Mouse (Mus musculus) erythroblast, embryonic 14.5 days (primary cell): ENCODE data around the gene Slc43a2. TPM values are rescaled to one million over a fixed set of nuclear protein-coding genes. Genes with fewer than 3 reads are reported as not detected.

Experiments used
- H3K27me3 ChIP-seq: 2 replicates; pipeline ENCODE4 v1.6.1; 2012; ENCODE audit warnings: inconsistent platforms; ENCODE audit not compliant: control insufficient read depth
- H3K36me3 ChIP-seq: 2 replicates; pipeline ENCODE4 v1.6.1; 2012; ENCODE audit warnings: mild to moderate bottlenecking, inconsistent platforms; ENCODE audit not compliant: control insufficient read depth
- H3K4me1 ChIP-seq: 2 replicates; pipeline ENCODE4 v1.6.1; 2012; ENCODE audit warnings: inconsistent platforms; ENCODE audit not compliant: control insufficient read depth
- H3K4me3 ChIP-seq: replicated peaks from 2 replicates; pipeline ENCODE3; 2012; ENCODE audit warnings: moderate library complexity, mild to moderate bottlenecking, inconsistent platforms
- H3K9me3 ChIP-seq: 2 replicates; pipeline ENCODE4 v1.6.1; 2012; ENCODE audit warnings: low read length, inconsistent platforms, mixed read lengths; ENCODE audit not compliant: control insufficient read depth
- GATA1 ChIP-seq: IDR thresholded peaks from 2 replicates; pipeline ENCODE4 v1.6.1; 2012; ENCODE audit warnings: low read length, inconsistent platforms, mixed read lengths
- TAL1 ChIP-seq: IDR thresholded peaks from 3 replicates; pipeline ENCODE4 v1.6.1; 2012; ENCODE audit warnings: low read length, inconsistent platforms, mixed read lengths
- polyA plus RNA-seq: library from polyadenylated mRNA; stranded (reverse); fragments of >175 nt; gene quantifications from 2 replicates; pipeline ENCODE4 v1.2.3, GENCODE M21; 2012

Gene Slc43a2
- polyA plus RNA-seq, 1 experiment = 0.29 TPM

DNA sequence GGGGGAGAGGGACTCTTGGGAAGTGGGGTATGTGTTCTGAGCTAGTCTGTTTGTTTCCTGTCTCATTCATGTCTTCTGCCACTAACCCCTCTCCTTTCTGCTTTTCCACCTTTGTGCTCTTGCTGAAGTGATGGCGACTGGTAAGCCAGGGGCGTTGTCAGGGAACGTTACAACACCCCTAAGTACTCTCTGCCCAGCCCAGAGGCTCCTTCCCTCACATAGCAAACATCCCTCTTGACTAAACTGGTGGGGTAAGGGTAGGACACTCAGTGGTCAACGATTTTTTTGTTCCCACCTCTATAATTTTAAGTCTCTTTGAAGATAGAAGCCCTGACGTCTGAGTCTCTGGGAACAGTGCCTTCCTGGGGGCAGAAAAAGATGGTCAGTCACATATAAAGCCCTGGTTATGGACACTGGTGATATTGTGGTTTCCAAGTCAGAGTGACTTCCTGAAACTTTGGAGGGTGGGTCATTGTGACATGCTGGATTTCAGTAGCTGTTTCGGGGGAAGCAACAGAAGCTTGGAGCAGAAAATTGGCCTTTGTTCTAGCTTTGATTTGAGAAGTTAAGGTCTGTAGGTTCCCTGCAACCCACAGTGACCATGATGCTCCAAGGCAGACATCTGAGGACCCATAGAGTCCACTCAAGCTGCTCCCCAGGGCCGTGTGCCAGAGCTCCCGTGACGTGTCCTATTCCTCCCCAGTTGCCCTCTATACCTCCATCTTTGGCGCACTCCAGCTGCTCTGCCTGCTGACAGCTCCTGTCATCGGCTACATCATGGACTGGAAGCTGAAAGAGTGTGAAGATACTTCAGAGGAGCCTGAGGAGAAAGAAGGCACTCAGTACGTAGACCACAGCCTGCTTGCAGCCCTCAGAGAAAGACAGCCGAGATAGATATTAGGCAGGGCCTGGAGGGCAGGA, 35.0 kb downstream of the Slc43a2 start:
- H3K4me1 ChIP-seq = peaks cover 8% of the 10 kb centered on the region
- H3K4me3 ChIP-seq = no peak overlapping the region
- peaks cover 2% of the 10 kb centered on the region for H3K36me3 ChIP-seq
- H3K27me3 ChIP-seq = 0 out of 2 replicates have a peak, but pooled peaks cover 1% of the 10 kb centered on the region
- no peaks in the 10 kb centered on the region for H3K9me3 ChIP-seq
- TF ChIP-seq TAL1 = no peak
- no peak for TF ChIP-seq GATA1

DNA sequence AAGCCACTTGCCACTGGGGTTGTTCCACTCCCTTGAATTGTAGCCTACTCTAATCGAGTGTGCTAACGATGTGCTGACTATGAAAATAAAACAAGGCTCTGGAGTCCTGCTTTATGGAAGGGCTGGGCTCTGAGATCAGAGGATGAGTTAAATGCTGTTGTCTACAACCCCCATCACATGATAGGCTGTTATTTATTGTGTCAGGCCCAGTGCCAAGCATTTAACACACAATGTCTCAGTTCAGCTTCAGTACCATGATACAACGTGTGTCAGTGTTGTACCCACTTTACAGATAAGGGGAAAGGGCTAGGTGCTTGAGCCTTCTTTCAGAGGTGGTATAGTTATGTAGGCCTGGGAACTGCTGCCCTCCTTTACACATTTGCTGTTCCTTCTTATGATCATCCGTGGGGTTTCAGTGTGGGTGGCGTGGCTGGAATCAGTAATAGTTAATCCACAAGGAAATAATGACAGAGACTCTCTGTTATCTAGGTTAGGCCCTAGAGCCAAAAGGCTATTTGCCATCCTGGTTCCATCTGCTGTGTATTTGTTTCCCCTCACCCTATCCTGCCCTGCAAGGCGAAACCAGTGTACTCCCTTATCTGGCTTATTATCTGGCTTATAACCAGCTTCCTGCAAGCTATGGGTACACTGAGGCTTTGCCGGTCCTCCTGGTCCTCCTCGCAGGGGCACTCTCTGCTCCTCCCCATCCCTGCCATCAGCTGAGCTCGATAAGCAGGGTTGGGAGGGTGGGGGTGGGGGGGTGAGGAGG, 36.0 kb downstream of the Slc43a2 start:
- H3K4me1 ChIP-seq = peaks cover 11% of the 10 kb centered on the region
- no peaks in the 10 kb centered on the region for H3K9me3 ChIP-seq
- 0 out of 2 replicates have a peak, but pooled peaks cover 4% of the 10 kb centered on the region for H3K27me3 ChIP-seq
- H3K36me3 ChIP-seq = peaks cover 2% of the 10 kb centered on the region
- TF ChIP-seq GATA1 (no peak), TAL1 (no peak)
- no peak overlapping the region for H3K4me3 ChIP-seq

DNA sequence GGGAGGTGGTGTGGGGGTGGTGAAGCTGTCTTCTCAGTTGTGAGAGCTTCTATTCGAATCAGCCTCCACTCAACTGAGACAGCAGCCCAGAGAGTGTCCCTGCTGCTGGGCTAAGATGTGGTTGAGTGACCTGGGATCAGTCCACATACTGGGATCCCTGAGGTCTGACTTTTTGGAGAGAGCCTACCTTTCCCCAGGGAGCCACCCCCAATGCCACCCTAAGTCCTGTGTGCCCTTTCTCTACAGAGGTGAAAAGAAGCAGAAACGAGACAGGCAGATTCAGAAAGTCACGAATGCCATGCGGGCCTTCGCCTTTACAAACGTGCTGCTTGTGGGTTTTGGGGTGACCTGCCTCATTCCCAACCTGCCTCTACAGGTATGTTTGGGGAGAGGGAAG, 36.6 kb downstream of the Slc43a2 start:
- Histone ChIP-seq H3K27me3 (0 out of 2 replicates have a peak, but pooled peaks cover 4% of the 10 kb centered on the region), H3K9me3 (no peaks in the 10 kb centered on the region), H3K4me1 (peaks cover 17% of the 10 kb centered on the region), H3K36me3 (no peaks in the 10 kb centered on the region), H3K4me3 (no peak overlapping the region)
- no peak for TF ChIP-seq GATA1
- no peak for TF ChIP-seq TAL1

DNA sequence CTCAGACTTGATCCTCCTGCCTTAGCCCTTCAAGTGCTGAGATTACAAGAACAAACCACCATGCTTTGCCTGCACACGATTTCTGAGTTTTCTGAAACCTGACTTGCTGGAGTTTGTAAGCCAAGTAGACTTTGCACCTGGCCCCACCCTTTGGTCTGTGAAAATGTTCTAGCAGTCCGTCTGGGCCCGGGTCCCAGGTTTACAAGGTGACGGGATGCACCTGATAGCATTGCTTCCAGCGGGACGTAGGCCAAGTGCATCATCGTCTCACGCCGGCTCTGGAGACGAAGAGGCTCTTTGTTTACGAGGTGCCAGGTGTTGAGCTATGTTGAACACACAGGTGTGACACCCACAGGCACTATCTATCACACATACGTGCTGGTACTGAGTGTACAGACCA, 37.5 kb downstream of the Slc43a2 start:
- H3K9me3 ChIP-seq = no peaks in the 10 kb centered on the region
- H3K27me3 ChIP-seq = 0 out of 2 replicates have a peak, but pooled peaks cover 4% of the 10 kb centered on the region
- H3K4me1 ChIP-seq = peaks cover 21% of the 10 kb centered on the region
- TF ChIP-seq GATA1 (no peak), TAL1 (no peak)
- H3K4me3 ChIP-seq = no peak overlapping the region
- H3K36me3 ChIP-seq = no peaks in the 10 kb centered on the region

DNA sequence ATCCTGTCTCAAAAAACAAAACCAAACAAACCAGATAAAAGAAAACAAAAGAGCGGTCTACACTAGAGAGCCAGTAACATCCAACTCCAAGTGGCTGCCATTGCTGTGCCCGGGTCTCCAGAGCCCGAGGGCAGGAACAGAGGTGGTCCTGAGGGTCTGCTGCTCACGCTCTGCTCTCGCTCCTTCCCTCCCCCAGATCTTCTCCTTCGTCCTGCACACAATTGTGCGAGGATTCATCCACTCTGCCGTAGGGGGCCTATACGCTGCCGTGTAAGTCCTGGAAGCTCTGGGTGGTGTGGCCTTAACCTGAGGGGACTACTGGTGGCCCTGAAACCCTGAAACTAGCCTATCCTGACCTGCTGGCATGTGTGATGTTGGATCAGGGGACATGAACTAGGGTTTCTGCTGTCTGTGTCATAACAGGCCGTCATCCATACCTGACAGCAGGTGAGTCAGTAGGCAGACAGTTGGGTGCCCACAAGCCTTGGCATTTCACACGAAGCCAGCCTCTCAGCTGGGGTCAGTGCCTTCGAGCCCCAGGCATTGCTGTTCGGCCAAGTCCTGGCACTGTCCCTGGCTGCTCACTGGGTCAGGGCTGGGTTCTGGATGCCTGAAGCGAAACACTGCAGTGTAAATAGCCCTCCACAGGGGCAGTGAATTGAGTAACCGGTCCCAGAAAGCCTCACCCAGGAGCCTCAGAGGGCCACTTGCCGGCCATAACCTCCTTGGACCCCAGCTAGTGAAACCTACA, 39.1 kb downstream of the Slc43a2 start:
- Histone ChIP-seq H3K4me3 (no peak overlapping the region), H3K36me3 (no peaks in the 10 kb centered on the region), H3K27me3 (peaks cover 6% of the 10 kb centered on the region; the same call in 1 of the 2 replicates), H3K4me1 (peaks cover 21% of the 10 kb centered on the region), H3K9me3 (no peaks in the 10 kb centered on the region)
- TF ChIP-seq GATA1 (no peak), TAL1 (no peak)

DNA sequence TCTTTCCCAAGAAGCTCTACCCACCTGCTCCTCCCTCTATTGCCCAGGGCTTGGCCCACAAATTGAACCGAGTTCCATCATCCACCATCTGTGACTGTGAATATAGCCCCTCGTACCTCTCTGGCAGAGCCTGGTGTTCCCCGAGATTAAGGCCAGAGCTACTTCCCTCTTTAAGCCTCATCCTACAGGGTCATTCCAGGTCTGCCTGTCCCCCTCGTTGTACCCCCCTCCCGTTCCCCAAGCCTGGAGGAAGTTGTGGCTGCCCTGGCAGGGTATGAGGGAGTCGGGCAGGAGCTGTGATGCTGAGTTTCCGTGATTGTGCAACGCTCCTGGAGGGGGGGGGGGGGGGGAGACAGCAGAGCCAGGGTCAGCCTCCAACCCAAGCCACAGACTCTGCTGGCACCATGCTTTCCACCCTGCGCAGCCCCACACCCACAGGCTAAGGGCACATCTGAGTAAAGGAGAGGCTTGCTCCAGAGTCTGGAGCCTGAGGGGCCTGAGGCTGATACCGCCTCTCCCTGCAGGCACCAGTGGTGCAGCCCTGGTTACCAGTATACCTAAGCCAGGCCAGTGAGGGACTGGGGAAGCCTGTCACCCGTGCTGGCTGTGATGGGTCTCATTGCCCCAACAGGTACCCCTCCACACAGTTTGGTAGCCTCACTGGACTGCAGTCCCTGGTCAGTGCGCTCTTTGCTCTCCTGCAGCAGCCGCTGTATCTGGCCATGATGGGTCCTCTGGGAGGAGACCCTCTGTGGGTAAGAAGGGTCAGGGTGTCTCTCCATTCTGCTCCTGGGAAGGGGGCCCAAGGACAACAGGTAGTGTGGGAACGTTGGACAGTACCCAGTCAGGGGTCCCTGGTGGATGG, 39.9 kb downstream of the Slc43a2 start:
- H3K4me3 ChIP-seq = no peak overlapping the region
- no peaks in the 10 kb centered on the region for H3K9me3 ChIP-seq
- H3K4me1 ChIP-seq = peaks cover 19% of the 10 kb centered on the region
- TF ChIP-seq GATA1 (no peak), TAL1 (no peak)
- H3K27me3 ChIP-seq = peaks cover 6% of the 10 kb centered on the region; the same call in 1 of the 2 replicates
- no peaks in the 10 kb centered on the region for H3K36me3 ChIP-seq

DNA sequence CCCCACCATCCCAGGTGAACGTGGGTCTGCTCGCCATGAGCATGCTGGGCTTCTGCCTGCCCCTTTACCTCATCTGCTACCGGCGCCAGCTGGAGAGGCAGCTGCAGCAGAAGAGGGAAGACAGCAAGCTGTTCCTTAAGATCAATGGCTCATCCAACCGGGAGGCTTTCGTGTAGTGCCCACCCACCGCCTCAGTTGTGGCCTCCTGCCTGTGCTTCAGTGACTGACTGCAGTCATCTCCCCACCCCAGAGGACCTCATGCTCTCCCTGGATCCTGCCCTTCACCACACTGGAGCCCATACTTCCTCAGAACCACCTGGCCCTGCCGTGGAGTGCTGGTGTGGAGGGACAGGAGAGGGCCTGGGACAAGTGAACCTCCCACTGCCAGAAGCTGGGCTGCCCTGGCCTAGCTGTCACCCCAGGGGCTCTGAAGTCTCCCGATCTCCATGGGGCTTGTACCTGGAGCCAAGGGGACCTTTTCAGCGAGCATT, 40.9 kb downstream of the Slc43a2 start:
- no peaks in the 10 kb centered on the region for H3K36me3 ChIP-seq

More for the DNA sequence above, 40.9 kb downstream of the Slc43a2 start:
- Histone ChIP-seq H3K4me3 (no peak overlapping the region), H3K4me1 (peaks cover 18% of the 10 kb centered on the region), H3K9me3 (no peaks in the 10 kb centered on the region), H3K27me3 (peaks cover 6% of the 10 kb centered on the region; the same call in 1 of the 2 replicates)
- TF ChIP-seq TAL1 (no peak), GATA1 (no peak)
